Mouse (Mus musculus): ENCODE data around the gene Mgat5. TPM values are rescaled to one million over a fixed set of nuclear protein-coding genes. Genes with fewer than 3 reads are reported as not detected.

The Mgat5 gene
- polyA plus RNA-seq, 1 experiment from 2014 or later = 15.0 TPM

DNA sequence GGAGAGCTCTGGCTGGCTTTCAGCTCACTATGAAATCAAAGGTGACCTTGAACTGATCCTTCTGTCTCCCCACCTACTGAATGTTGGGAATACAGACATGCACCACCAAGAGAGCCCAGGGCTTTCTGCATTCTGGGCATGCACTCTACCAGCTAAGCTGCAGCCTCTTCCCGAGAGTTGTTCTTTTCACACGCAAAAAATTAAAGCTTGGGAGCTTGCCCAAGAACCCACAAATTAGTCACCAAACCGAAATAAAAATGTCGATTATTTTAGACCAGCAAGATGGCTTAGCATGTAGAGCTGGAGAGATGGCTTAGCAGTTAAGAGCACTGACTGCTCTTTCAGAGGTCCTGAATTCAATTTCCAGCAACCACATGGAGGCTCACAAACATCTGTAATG is 230.0 kb downstream of the Mgat5 start:
- Histone ChIP-seq H3K4me2 (no peak overlapping the region), H3K4me3 (no peak overlapping the region), H3K27ac (replicated peaks) (no peak overlapping the region), H3K9me3 (no peaks in the 10 kb centered on the region), H3K9ac (no peak overlapping the region), H3K36me3 (no peaks in the 10 kb centered on the region), H3K4me1 (replicated peaks) (peaks cover 15% of the 10 kb centered on the region), H3K27me3 (no peaks in the 10 kb centered on the region)
- WGBS = 81% methylated on average over 4 of the region's 4 CpGs
- ATAC-seq (ENCODE audit: low FRiP score, low read depth) = no peak

- Histone ChIP-seq H3K27me3 (no peaks in the 10 kb centered on the region), H3K36me3 (no peaks in the 10 kb centered on the region), H3K27ac (replicated peaks) (no peak overlapping the region), H3K9me3 (no peaks in the 10 kb centered on the region), H3K4me1 (replicated peaks) (peaks cover 14% of the 10 kb centered on the region), H3K4me3 (no peak overlapping the region), H3K9ac (no peak overlapping the region), H3K4me2 (no peak overlapping the region)
- WGBS = 75% methylated on average over 6 of the region's 6 CpGs
- ATAC-seq (ENCODE audit: low FRiP score, low read depth) = no peak
These were observed 232.3 kb downstream of the Mgat5 start for GRCm38 (mm10) chr1:127437091-127437490.

- ATAC-seq (ENCODE audit: low FRiP score, low read depth) = no peak
- peaks cover 12% of the 10 kb centered on the region for H3K4me1 ChIP-seq (replicated peaks)
- H3K4me2 ChIP-seq = no peak overlapping the region
- H3K4me3 ChIP-seq = no peak overlapping the region
- H3K9me3 ChIP-seq = no peaks in the 10 kb centered on the region
- H3K27ac ChIP-seq (replicated peaks) = no peak overlapping the region
- H3K27me3 ChIP-seq = no peaks in the 10 kb centered on the region
- 74% methylated on average over 9 of the region's 9 CpGs for WGBS
- H3K9ac ChIP-seq = no peak overlapping the region
- no peaks in the 10 kb centered on the region for H3K36me3 ChIP-seq
These were observed 234.7 kb downstream of the Mgat5 start for GRCm38 (mm10) chr1:127439452-127439891.

GRCm38 (mm10) chr1:127441007-127441406 is 236.2 kb downstream of the Mgat5 start:
- no peak overlapping the region for H3K9ac ChIP-seq
- WGBS = 85% methylated on average over 1 of the region's 1 CpGs
- peaks cover 12% of the 10 kb centered on the region for H3K4me1 ChIP-seq (replicated peaks)
- H3K27me3 ChIP-seq = no peaks in the 10 kb centered on the region
- no peak for ATAC-seq (ENCODE audit: low FRiP score, low read depth)
- H3K4me3 ChIP-seq = no peak overlapping the region
- H3K9me3 ChIP-seq = no peaks in the 10 kb centered on the region
- no peaks in the 10 kb centered on the region for H3K36me3 ChIP-seq
- no peak overlapping the region for H3K27ac ChIP-seq (replicated peaks)
- no peak overlapping the region for H3K4me2 ChIP-seq

DNA sequence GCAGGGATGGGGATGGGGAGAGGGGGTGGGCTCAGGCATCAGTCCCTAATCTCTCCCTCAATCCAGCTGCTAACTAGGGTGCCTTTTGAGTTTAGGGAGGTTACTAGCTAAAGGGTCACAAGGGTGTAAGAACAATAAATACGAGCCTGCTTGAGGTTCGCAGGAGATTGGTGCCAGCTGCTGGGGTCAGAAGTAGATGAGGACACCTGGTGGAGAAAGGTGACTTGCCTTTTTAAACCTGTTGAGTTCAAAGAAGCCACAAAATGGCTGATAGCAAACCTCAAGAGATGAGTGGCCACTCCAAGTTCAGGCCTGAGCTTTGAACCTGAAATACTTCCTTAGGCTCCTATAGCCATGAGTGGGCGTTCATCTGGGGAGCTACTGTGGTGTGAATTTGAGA is 236.9 kb downstream of the Mgat5 start:
- WGBS = 76% methylated on average over 3 of the region's 3 CpGs
- Histone ChIP-seq H3K4me3 (no peak overlapping the region), H3K27ac (replicated peaks) (no peak overlapping the region), H3K9me3 (no peaks in the 10 kb centered on the region), H3K36me3 (peaks cover 2% of the 10 kb centered on the region; the same call in 1 of the 2 replicates), H3K27me3 (no peaks in the 10 kb centered on the region), H3K4me1 (replicated peaks) (peaks cover 12% of the 10 kb centered on the region), H3K9ac (no peak overlapping the region), H3K4me2 (no peak overlapping the region)
- ATAC-seq (ENCODE audit: low FRiP score, low read depth) = no peak

DNA sequence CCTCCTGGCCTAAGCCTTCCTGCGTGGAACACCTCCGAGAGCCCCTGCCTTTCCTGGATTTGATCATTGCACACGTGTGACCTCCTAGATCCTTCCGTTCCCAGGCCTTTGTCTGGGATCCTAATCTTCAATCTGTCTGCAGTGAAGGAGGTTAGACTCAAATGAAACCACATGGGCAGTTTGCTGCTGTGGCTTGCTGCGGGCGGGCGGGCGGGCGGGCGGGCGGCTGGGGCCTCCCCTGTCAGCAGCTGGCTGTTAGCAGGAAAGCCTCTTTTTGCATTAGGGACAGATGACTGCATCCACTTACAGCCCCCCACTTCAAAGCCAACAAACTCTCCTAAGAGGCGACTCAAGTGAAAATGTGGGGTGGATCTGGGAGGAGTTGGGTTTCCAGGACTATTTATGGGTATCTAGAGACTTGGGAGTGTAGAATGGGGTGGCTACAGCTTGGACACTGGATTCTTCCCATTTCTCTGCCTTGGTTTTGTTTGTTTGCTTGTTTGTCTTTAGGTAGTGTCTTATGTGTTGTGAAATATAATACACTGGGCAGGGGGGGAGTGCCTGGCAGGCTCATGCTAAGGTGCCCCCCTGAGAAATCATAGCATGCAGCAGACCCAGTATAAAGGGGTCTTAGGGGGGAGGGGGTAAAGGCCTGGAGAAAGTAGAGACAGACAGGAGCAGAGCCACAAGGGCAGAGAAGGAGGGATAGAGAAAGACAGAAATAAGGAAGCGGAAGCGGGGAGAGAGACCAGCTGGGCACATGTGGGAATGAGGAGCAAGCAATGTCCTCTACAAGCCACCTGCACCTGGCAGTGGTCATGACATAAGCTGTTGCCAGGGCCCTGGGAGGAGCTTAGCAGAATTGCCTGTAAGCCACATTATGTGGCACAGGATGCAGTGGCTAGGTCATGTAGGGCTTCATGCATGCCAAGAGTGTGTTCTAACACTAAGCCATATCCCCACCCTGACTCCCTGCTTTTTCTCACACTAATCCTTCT is 238.4 kb downstream of the Mgat5 start:
- Histone ChIP-seq H3K9me3 (no peaks in the 10 kb centered on the region), H3K27ac (replicated peaks) (no peak overlapping the region), H3K36me3 (peaks cover 13% of the 10 kb centered on the region), H3K4me1 (replicated peaks) (peaks cover 12% of the 10 kb centered on the region), H3K4me2 (no peak overlapping the region), H3K4me3 (no peak overlapping the region), H3K9ac (no peak overlapping the region), H3K27me3 (no peaks in the 10 kb centered on the region)
- no peak for ATAC-seq (ENCODE audit: low FRiP score, low read depth)
- 34% methylated on average over 14 of the region's 14 CpGs for WGBS

DNA sequence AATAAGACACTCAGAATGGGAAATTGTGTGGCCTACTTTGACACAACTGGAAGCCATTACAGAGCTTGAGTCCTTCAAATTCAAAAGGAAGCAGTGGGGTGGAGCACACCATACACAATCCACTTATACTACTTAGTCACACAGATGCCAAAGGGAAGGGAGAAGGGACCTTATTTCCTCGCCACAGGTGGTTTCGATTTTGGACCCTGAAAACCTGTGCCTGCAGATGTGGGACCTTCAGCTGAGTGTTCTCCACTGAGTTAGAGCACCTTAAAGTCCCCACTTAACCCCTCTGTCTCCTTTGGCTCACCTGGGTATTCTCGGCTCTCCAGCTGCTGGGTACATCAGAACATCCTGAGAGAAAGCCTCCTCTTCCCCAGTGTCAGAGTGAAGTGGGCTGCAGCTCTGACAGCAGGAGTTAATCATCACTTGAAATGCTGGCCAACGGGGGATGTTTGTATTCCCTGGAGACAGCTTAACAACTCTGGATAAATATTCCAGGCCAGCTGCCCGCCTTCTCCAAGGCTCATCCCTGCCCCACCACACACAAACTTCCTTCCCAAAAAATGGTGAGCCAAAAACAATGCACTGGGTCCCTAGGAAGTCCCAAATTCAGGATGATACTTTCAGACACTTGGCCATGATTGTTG is 240.1 kb downstream of the Mgat5 start:
- 59% methylated on average over 5 of the region's 5 CpGs for WGBS
- ATAC-seq (ENCODE audit: low FRiP score, low read depth) = no peak

DNA sequence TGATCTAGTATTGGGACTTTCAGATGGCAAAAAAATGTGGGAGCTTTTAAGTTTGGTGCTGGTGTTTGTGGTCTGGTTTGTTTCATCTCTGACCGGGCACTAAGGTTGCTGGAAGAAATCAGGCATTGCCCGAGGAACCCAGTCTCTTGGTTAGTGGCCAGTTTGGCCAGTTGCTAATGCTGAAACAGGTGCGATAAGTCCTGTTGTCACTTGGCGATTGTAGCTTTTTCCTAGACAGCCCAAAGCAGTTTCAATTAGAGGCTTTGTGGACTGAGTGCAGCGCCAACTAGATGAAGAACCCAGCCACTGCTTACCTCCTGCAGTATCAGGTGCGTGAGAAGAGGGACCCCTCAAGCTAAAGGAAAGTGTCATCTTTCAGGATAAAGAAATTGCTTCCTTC is 248.6 kb downstream of the Mgat5 start:
- no peak overlapping the region for H3K9ac ChIP-seq

More for the DNA sequence above, 240.1 kb downstream of the Mgat5 start:
- H3K27me3 ChIP-seq = no peaks in the 10 kb centered on the region
- no peak overlapping the region for H3K27ac ChIP-seq (replicated peaks)
- H3K9ac ChIP-seq = no peak overlapping the region
- no peaks in the 10 kb centered on the region for H3K9me3 ChIP-seq
- H3K4me3 ChIP-seq = no peak overlapping the region
- peaks cover 22% of the 10 kb centered on the region for H3K36me3 ChIP-seq
- peaks cover 9% of the 10 kb centered on the region; the same call in 1 of the 2 replicates for H3K4me1 ChIP-seq (replicated peaks)
- H3K4me2 ChIP-seq = no peak overlapping the region

DNA sequence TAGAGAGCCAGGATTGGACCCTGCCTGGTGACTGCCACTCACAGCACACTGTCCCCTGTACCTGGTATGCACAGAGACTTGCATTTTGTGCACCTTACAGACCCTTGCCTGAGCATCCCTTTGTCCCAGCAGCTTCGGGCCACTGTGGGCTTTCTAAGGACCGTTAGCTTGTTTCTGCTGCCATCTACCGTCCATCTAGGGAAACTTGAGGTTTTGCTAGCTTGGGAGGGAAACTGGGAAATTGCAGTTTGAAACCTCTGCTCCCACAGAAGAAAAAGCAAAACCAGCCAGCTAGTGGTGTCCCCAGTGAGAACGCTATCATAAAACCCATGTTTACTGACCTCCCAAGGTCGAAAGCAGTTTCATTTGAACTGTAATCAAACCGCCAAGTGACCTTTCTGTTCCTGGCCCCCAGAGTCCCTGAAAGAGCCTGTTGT is 254.2 kb downstream of the Mgat5 start:
- peak; percentile 82 for ATAC-seq (ENCODE audit: low FRiP score, low read depth)
- no peak overlapping the region for H3K4me3 ChIP-seq
- peak overlapping the region; percentile 43; the same call in 1 of the 2 replicates for H3K27ac ChIP-seq (replicated peaks)
- no peak overlapping the region for H3K4me2 ChIP-seq
- WGBS = 11% methylated on average over 6 of the region's 6 CpGs
- no peak overlapping the region for H3K9ac ChIP-seq
- H3K4me1 ChIP-seq (replicated peaks) = peaks cover 15% of the 10 kb centered on the region
- no peaks in the 10 kb centered on the region for H3K27me3 ChIP-seq
- no peaks in the 10 kb centered on the region for H3K9me3 ChIP-seq
- peaks cover 4% of the 10 kb centered on the region; the same call in 1 of the 2 replicates for H3K36me3 ChIP-seq

More for the DNA sequence above, 248.6 kb downstream of the Mgat5 start:
- peaks cover 6% of the 10 kb centered on the region for H3K4me1 ChIP-seq (replicated peaks)
- H3K4me3 ChIP-seq = no peak overlapping the region
- H3K36me3 ChIP-seq = peaks cover 11% of the 10 kb centered on the region
- 92% methylated on average over 6 of the region's 6 CpGs for WGBS
- H3K4me2 ChIP-seq = no peak overlapping the region
- ATAC-seq (ENCODE audit: low FRiP score, low read depth) = no peak
- H3K27ac ChIP-seq (replicated peaks) = no peak overlapping the region
- no peaks in the 10 kb centered on the region for H3K27me3 ChIP-seq
- no peaks in the 10 kb centered on the region for H3K9me3 ChIP-seq

GRCm38 (mm10) chr1:127459576-127459975 is 254.8 kb downstream of the Mgat5 start:
- Histone ChIP-seq H3K4me2 (no peak overlapping the region), H3K27me3 (no peaks in the 10 kb centered on the region), H3K36me3 (peaks cover 4% of the 10 kb centered on the region; the same call in 1 of the 2 replicates), H3K9ac (no peak overlapping the region), H3K4me3 (no peak overlapping the region), H3K27ac (replicated peaks) (no peak overlapping the region), H3K4me1 (replicated peaks) (peaks cover 15% of the 10 kb centered on the region), H3K9me3 (no peaks in the 10 kb centered on the region)
- 81% methylated on average over 7 of the region's 7 CpGs for WGBS
- no peak for ATAC-seq (ENCODE audit: low FRiP score, low read depth)

DNA sequence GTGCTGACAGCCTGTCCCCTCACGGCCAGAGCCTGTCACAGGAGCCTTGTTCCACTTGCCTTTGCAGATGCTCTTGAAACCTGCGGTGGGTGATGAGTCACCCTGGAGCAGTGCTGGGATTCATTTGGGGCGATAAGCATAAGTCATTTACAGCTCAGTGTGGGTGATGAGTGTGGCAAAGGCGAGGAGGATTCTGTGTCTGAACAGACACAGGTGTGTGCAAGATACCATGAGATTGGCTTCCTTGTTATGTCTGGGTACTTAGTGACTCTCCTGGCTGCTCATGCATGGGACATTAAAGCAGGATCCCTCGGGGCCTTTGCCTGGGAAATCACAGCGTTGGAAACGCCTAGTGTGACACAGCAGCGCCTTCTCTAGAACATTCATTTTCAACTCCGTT is 256.2 kb downstream of the Mgat5 start:
- Histone ChIP-seq H3K36me3 (peaks cover 4% of the 10 kb centered on the region; the same call in 1 of the 2 replicates), H3K27ac (replicated peaks) (no peak overlapping the region), H3K27me3 (no peaks in the 10 kb centered on the region), H3K4me3 (no peak overlapping the region), H3K4me1 (replicated peaks) (peaks cover 15% of the 10 kb centered on the region), H3K4me2 (no peak overlapping the region), H3K9ac (no peak overlapping the region), H3K9me3 (no peaks in the 10 kb centered on the region)
- ATAC-seq (ENCODE audit: low FRiP score, low read depth) = no peak
- WGBS = 67% methylated on average over 9 of the region's 9 CpGs

DNA sequence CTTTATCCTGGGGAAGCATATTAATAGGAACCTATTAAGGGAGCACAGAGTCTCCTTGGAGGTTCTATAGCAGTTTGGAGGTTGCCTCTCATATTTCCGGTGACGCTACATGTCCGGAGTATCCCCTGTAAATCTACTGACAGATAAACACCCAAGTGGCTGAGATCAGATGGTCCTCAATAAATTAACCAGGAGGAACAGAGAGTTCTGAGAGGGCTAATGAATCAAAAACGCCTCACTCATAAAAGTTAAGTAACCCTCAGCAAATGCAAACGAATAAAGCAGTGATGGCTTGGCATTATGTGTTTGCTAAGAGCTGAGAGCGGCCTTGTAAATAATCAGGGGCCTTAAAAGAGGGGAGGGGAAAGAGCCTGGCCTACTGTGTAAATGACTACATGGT is 259.2 kb downstream of the Mgat5 start:
- Histone ChIP-seq H3K27me3 (no peaks in the 10 kb centered on the region), H3K4me2 (no peak overlapping the region), H3K4me3 (no peak overlapping the region), H3K36me3 (peaks cover 4% of the 10 kb centered on the region; the same call in 1 of the 2 replicates), H3K9me3 (no peaks in the 10 kb centered on the region), H3K27ac (replicated peaks) (no peak overlapping the region), H3K9ac (no peak overlapping the region), H3K4me1 (replicated peaks) (0 out of 2 replicates have a peak, but pooled peaks cover 3% of the 10 kb centered on the region)
- WGBS = 73% methylated on average over 6 of the region's 6 CpGs
- no peak for ATAC-seq (ENCODE audit: low FRiP score, low read depth)
